Mouse (Mus musculus) kidney, embryonic 16.5 days (tissue): ENCODE measurements at regions not wholly inside any gene's neighbourhood (a gene's known extent, or its start where the extent isn't known, plus 50 kb on each side); places are given as distances from the start of the nearest gene placed in this dataset.

Experiments
- ATAC-seq: fragments of 200-750 bp; cut with Nextera tagmentation; 2 replicates; pipeline ENCODE4 v1.8.0; 2017; ENCODE audit warnings: moderate TSS enrichment; ENCODE audit not compliant: low FRiP score, low TSS enrichment
- H3K27ac ChIP-seq: fragments of 300-500 bp; sonication (generic); 2 replicates; pipeline ENCODE4 v1.5.1; 2014; ENCODE audit warnings: low read length
- H3K27me3 ChIP-seq: fragments of 300-500 bp; sonication (generic); 2 replicates; pipeline ENCODE4 v1.6.1; 2014; ENCODE audit warnings: low read length, control low read depth, mixed read lengths; ENCODE audit not compliant: insufficient read depth
- H3K36me3 ChIP-seq: fragments of 300-500 bp; sonication (generic); 2 replicates; pipeline ENCODE4 v1.6.1; 2014; ENCODE audit warnings: low read length, control low read depth, mixed read lengths; ENCODE audit not compliant: insufficient read depth
- H3K4me1 ChIP-seq: fragments of 300-500 bp; sonication (generic); 2 replicates; pipeline ENCODE4 v1.6.1; 2014; ENCODE audit warnings: low read length, control low read depth, mixed read lengths; ENCODE audit not compliant: insufficient read depth
- H3K4me2 ChIP-seq: fragments of 300-500 bp; sonication (generic); replicated peaks from 2 replicates; pipeline ENCODE4 v1.6.1; 2014; ENCODE audit warnings: low read depth, low read length
- H3K4me3 ChIP-seq: fragments of 300-500 bp; sonication (generic); 2 replicates; pipeline ENCODE4 v1.5.1; 2014; ENCODE audit warnings: mild to moderate bottlenecking, low read length
- H3K9ac ChIP-seq: fragments of 300-500 bp; sonication (generic); replicated peaks from 2 replicates; pipeline ENCODE4 v1.6.1; 2014; ENCODE audit warnings: low read length
- H3K9me3 ChIP-seq: fragments of 300-500 bp; sonication (generic); 2 replicates; pipeline ENCODE4 v1.6.1; 2016; ENCODE audit warnings: low read length, control low read depth
- WGBS: fragments of 180-500 bp; shearing (Covaris S2); extraction: QIAGEN DNeasy Blood & Tissue Kit; methylation state at CpG from one replicate; pipeline ENCODE4 v1.1.7; 2014; 5-methylcytosine and 5-hydroxymethylcytosine counted together

- WGBS: 86% methylated on average over 1 of the region's 1 CpGs
- H3K27me3 ChIP-seq: no peaks in the 10 kb centered on the region
- ATAC-seq: no peak
- H3K9me3 ChIP-seq: peaks cover 6% of the 10 kb centered on the region
- no peaks in the 10 kb centered on the region for H3K36me3 ChIP-seq
- H3K4me3 ChIP-seq: no peak overlapping the region
- H3K4me2 ChIP-seq: no peak overlapping the region
- H3K27ac ChIP-seq: no peak overlapping the region
- H3K4me1 ChIP-seq: no peaks in the 10 kb centered on the region
- H3K9ac ChIP-seq: no peak overlapping the region
Observed at GRCm38 (mm10) chr17:45914237-45914636, 117.9 kb downstream of the Vegfa start.

- Histone ChIP-seq H3K36me3 (no peaks in the 10 kb centered on the region), H3K4me3 (no peak overlapping the region), H3K9me3 (peaks cover 6% of the 10 kb centered on the region), H3K4me2 (no peak overlapping the region), H3K4me1 (no peaks in the 10 kb centered on the region), H3K27me3 (no peaks in the 10 kb centered on the region), H3K27ac (no peak overlapping the region), H3K9ac (no peak overlapping the region)
- no peak for ATAC-seq
- WGBS: 91% methylated on average over 4 of the region's 4 CpGs
Observed at GRCm38 (mm10) chr17:45913671-45914070, 118.5 kb downstream of the Vegfa start.

GRCm38 (mm10) chr17:45912165-45912564, 120.0 kb downstream of the Vegfa start:
- H3K36me3 ChIP-seq: no peaks in the 10 kb centered on the region
- no peak for ATAC-seq
- no peaks in the 10 kb centered on the region for H3K27me3 ChIP-seq
- H3K4me1 ChIP-seq: 0 out of 2 replicates have a peak, but pooled peaks cover 7% of the 10 kb centered on the region
- no peak overlapping the region for H3K27ac ChIP-seq
- no peak overlapping the region for H3K4me3 ChIP-seq
- no peak overlapping the region for H3K9ac ChIP-seq
- peaks cover 6% of the 10 kb centered on the region for H3K9me3 ChIP-seq
- WGBS: 93% methylated on average over 3 of the region's 3 CpGs
- no peak overlapping the region for H3K4me2 ChIP-seq

- no peak overlapping the region for H3K27ac ChIP-seq
- no peak overlapping the region for H3K9ac ChIP-seq
- no peaks in the 10 kb centered on the region for H3K27me3 ChIP-seq
- ATAC-seq: no peak
- peaks cover 6% of the 10 kb centered on the region for H3K9me3 ChIP-seq
- H3K4me3 ChIP-seq: no peak overlapping the region
- 89% methylated on average over 13 of the region's 13 CpGs for WGBS
- H3K4me2 ChIP-seq: no peak overlapping the region
- no peaks in the 10 kb centered on the region for H3K36me3 ChIP-seq
- 0 out of 2 replicates have a peak, but pooled peaks cover 7% of the 10 kb centered on the region for H3K4me1 ChIP-seq
Observed at GRCm38 (mm10) chr17:45911201-45911731, 120.9 kb downstream of the Vegfa start.

- 0 out of 2 replicates have a peak, but pooled peaks cover 7% of the 10 kb centered on the region for H3K4me1 ChIP-seq
- ATAC-seq: no peak
Observed at GRCm38 (mm10) chr17:45910245-45910644, 121.9 kb downstream of the Vegfa start.

GRCm38 (mm10) chr17:45907587-45907986, 124.6 kb downstream of the Vegfa start:
- 60% methylated on average over 11 of the region's 11 CpGs for WGBS

More at GRCm38 (mm10) chr17:45910245-45910644, 121.9 kb downstream of the Vegfa start:
- Histone ChIP-seq H3K4me2 (no peak overlapping the region), H3K27ac (no peak overlapping the region), H3K4me3 (no peak overlapping the region), H3K36me3 (no peaks in the 10 kb centered on the region), H3K9me3 (peaks cover 6% of the 10 kb centered on the region), H3K9ac (no peak overlapping the region), H3K27me3 (no peaks in the 10 kb centered on the region)
- WGBS: 92% methylated on average over 3 of the region's 3 CpGs

GRCm38 (mm10) chr17:45905596-45905995, 126.6 kb downstream of the Vegfa start:
- no peaks in the 10 kb centered on the region for H3K36me3 ChIP-seq
- ATAC-seq: no peak
- no peak overlapping the region for H3K4me3 ChIP-seq
- no peak overlapping the region for H3K27ac ChIP-seq
- no peaks in the 10 kb centered on the region for H3K9me3 ChIP-seq
- no peak overlapping the region for H3K9ac ChIP-seq
- WGBS: 67% methylated on average over 7 of the region's 7 CpGs
- H3K4me1 ChIP-seq: peaks cover 20% of the 10 kb centered on the region
- no peaks in the 10 kb centered on the region for H3K27me3 ChIP-seq
- no peak overlapping the region for H3K4me2 ChIP-seq

More at GRCm38 (mm10) chr17:45907587-45907986, 124.6 kb downstream of the Vegfa start:
- H3K36me3 ChIP-seq: no peaks in the 10 kb centered on the region
- no peak overlapping the region for H3K4me2 ChIP-seq
- H3K4me1 ChIP-seq: peaks cover 20% of the 10 kb centered on the region
- H3K27me3 ChIP-seq: no peaks in the 10 kb centered on the region
- ATAC-seq: peak; percentile 12; the same call in 1 of the 2 replicates
- no peak overlapping the region for H3K4me3 ChIP-seq
- H3K9ac ChIP-seq: no peak overlapping the region
- H3K9me3 ChIP-seq: peaks cover 6% of the 10 kb centered on the region
- H3K27ac ChIP-seq: no peak overlapping the region

GRCm38 (mm10) chr17:45904251-45904650, 127.9 kb downstream of the Vegfa start:
- H3K4me1 ChIP-seq: peaks cover 20% of the 10 kb centered on the region
- H3K9ac ChIP-seq: no peak overlapping the region
- H3K27me3 ChIP-seq: no peaks in the 10 kb centered on the region
- WGBS: 57% methylated on average over 4 of the region's 4 CpGs
- H3K36me3 ChIP-seq: no peaks in the 10 kb centered on the region
- no peak for ATAC-seq
- 0 out of 2 replicates have a peak, but pooled peaks cover 2% of the 10 kb centered on the region for H3K9me3 ChIP-seq
- no peak overlapping the region for H3K4me2 ChIP-seq
- no peak overlapping the region for H3K27ac ChIP-seq
- H3K4me3 ChIP-seq: no peak overlapping the region

- no peak overlapping the region for H3K4me2 ChIP-seq
- no peak for ATAC-seq
- H3K4me3 ChIP-seq: no peak overlapping the region
- no peaks in the 10 kb centered on the region for H3K27me3 ChIP-seq
- no peaks in the 10 kb centered on the region for H3K36me3 ChIP-seq
- WGBS: 90% methylated on average over 9 of the region's 9 CpGs
- no peak overlapping the region for H3K27ac ChIP-seq
- H3K9me3 ChIP-seq: 0 out of 2 replicates have a peak, but pooled peaks cover 3% of the 10 kb centered on the region
- peaks cover 20% of the 10 kb centered on the region for H3K4me1 ChIP-seq
- no peak overlapping the region for H3K9ac ChIP-seq
Observed at GRCm38 (mm10) chr17:45903294-45903693, 128.9 kb downstream of the Vegfa start.

- ATAC-seq: no peak
- WGBS: 95% methylated on average over 7 of the region's 7 CpGs
Observed at GRCm38 (mm10) chr17:45902668-45903067, 129.5 kb downstream of the Vegfa start.

More at GRCm38 (mm10) chr17:45902668-45903067, 129.5 kb downstream of the Vegfa start:
- 0 out of 2 replicates have a peak, but pooled peaks cover 3% of the 10 kb centered on the region for H3K9me3 ChIP-seq
- H3K9ac ChIP-seq: no peak overlapping the region
- H3K27me3 ChIP-seq: no peaks in the 10 kb centered on the region
- no peaks in the 10 kb centered on the region for H3K36me3 ChIP-seq
- no peak overlapping the region for H3K4me3 ChIP-seq
- peaks cover 15% of the 10 kb centered on the region for H3K4me1 ChIP-seq
- H3K4me2 ChIP-seq: no peak overlapping the region
- H3K27ac ChIP-seq: no peak overlapping the region
